Mouse (Mus musculus): Measurements from ENCODE around the gene Cacng8.

Gene Cacng8

DNA sequence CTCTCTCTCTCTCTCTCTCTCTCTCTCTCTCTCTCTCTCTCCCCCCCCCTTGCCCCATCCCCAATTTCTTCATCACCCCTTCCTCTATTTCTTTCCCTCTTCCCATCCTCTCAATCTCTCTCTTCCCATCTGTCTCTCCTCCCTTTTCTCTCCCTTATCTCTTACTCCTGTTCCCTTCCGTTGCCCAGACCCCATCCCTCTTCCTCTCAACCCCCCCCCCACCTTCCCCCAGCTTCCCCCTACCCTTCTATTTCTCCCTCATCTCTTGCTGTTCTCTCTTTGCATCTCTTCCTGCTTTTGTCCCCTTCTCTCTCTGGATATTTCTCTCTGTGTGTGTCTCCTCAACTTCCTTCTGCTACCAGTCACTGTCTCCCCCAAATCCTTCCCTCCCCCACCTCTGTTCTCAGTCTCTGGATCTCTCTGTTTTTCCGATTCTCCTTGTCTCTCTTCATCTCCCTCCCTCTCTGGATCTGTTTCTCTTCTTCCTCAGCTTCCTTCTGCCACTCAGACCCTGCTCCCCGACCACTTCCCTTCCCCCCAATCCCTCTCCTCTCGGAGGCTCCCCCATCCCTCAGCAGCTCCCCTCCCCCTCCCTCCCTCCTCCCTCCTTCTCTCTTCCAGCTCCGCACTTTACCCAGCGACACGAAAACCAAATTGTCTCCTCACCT is at the start of gene Cacng8:
TSS of gene Cacng8 (plus strand) at position 271 of the 668 bp plus-strand sequence.
- DNase-seq (ENCODE audit: low spot score): no peak

DNA sequence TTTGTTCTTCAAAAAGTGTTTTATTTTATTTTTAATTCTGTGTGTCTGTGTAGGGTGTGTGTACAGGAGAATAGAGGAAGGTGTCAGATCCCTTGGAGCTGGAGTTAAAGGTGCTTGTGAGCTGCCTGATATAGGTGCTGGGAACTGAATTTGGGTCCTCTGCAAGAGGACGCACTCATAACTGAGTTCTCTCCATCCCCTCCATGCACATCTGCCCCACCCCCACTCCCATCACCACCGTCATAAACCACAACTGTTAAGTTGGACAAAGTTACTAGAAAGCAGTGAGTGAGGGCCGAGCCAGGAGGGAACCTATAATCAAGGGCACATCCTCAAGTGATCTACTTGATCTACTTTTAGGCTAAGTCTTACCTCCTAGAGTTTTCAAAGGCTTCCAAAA is 46.6 kb upstream of the Cacng8 start:
- DNase-seq (ENCODE audit: low spot score): no peak

DNA sequence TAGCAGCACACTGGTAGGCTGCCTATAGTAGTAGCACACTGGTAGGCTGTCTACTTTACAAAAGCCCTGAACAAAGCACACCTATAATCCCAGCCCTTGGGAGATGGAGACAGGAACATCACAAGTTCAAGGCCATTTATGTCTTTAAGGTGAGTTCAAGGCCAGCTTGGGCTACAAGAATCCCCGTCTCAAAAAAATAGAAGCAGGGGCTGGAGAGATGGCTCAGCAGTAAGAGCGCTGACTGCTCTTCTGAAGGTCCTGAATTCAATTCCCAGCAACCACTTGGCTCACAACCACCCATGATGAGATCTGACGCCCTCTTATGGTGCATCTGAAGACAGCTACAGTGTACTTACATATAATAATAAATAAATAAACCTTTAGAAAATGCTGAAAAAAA is 45.2 kb upstream of the Cacng8 start:
- no peak for DNase-seq (ENCODE audit: low spot score)

DNA sequence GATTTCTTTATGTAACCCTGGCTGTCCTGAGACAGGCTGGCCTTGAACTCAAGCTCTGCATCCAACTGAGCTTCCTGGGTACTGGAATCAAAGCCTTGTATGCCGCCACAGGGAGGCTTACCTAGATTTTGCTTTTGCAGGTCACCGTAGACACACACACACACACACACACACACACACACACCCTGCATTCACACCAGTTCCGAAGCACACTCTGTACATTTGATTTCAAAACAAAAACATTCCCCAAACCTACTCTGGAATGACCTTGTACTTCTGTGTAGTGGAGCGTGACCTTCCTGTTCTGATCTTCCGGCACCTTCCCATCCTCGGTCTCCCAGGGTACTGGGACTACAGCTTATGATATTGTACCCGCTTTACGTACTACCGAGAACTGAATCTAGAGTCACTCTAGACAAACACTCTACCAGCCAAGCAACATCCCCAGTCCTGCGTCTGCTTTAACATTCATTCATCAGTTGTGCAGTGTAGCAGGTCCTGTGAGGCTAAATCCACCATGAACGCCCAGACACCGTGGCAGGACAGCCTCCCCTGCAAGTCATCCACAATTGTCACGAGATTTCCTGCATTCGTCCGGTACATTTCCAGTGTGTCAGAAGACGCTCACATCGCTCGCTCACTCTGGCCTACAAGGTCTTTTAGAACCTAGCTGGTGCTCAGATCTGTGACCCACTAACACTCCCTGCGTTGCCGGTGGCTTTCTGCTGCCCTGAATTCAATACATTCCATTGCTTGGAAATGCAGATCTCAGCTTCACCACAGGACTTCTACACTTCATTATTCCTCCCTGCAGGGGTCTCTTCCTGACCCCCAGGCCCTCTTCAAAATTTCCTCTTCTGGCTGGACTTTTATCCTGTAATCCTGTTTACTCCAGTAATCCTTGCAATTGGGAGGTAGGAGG is 42.9 kb upstream of the Cacng8 start:
- no peak for DNase-seq (ENCODE audit: low spot score)

DNA sequence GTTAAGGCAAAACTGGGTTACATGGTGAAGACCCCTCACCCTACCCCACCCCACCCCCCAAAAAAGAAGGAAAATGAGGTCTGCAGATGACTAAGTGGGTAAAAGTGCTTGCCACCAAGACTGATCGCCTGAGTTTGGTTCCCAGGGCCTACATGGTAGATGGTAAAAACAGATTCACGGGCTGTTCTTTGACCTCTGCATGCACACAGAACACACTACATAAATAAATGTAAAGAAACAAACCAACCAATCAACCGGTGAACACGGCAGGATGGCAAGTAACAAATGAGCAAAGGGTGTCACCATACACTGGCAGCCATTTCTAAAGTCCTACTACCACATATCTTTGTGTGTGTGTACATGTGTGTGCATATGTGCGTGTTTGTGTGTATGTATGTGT is 42.2 kb upstream of the Cacng8 start:
- no peak for DNase-seq (ENCODE audit: low spot score)

DNA sequence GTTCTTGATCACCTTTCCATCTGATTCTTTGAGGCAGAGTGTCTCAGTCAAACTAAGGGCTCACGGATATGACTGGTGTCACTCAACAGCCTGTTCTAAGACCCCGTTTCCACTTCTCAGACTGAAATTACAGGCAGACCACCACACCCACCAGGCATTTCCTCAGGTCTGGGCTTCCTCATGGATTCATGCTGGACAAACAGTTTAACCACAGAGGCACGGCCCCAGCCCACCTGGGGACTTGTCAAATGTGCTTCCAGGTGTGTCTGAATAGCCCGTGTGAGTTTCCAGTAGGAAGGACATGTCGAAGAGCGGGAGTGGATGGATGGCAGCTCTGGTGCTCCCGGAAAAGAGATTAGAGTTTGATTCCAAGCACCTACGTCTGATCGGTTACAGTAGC is 40.7 kb upstream of the Cacng8 start:
- DNase-seq (ENCODE audit: low spot score): no peak

DNA sequence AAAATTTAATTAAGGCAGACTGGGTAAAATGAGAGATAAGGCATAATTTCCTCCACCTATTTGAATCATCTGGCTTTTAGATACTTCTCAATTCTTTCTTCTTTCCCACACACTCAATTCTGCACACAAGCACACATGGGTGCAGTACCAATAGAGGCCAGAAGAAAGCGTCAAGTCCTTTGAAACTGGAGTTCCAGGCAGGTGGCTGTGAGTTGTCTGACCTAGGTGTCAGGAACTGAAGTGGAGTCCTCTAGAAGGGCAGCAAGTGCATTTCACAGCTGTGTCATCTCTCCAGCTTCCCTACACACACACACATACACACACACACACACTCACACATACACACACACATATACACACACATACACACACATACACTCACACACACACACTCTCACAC is 38.9 kb upstream of the Cacng8 start:
- no peak for DNase-seq (ENCODE audit: low spot score)

DNA sequence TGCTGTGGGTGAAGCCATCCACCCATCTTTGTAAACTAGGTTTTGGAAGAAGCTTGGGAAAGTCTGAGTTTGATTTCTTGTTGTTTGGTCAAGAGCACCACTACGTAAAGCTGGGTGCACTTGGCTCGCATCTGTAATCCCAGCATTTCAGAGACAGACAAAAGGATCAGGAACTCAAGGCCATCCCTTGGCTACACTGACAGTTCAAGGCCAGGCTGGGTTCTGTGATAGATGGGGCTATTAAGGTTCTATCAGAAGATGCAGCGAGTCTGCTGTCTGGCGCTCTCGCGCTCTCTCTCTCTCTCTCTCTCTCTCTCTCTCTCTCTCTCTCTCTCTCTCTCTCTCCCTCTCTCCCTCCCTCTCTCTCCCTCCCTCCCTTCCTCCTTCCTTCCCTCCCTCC is 35.6 kb upstream of the Cacng8 start:
- DNase-seq (ENCODE audit: low spot score): no peak

DNA sequence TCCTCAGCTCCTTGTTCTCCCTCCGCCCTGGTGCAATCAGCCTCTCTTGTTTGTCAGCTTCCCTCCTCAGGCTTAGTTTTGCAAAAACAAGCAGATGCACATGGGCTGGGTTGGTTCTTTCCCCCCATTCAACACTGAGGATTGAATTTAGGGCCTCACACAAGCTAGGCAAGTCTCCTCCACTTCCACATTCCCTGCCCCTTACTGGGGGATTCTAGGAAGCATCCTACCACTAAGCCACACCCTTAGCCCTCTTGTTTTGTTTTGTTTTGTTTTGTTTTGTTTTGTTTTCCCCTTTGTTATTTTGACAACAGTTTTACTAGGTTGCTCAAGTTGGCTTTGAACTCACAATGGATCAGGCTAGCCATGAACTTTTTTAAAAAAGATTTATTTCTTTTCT is 29.8 kb upstream of the Cacng8 start:
- no peak for DNase-seq (ENCODE audit: low spot score)

DNA sequence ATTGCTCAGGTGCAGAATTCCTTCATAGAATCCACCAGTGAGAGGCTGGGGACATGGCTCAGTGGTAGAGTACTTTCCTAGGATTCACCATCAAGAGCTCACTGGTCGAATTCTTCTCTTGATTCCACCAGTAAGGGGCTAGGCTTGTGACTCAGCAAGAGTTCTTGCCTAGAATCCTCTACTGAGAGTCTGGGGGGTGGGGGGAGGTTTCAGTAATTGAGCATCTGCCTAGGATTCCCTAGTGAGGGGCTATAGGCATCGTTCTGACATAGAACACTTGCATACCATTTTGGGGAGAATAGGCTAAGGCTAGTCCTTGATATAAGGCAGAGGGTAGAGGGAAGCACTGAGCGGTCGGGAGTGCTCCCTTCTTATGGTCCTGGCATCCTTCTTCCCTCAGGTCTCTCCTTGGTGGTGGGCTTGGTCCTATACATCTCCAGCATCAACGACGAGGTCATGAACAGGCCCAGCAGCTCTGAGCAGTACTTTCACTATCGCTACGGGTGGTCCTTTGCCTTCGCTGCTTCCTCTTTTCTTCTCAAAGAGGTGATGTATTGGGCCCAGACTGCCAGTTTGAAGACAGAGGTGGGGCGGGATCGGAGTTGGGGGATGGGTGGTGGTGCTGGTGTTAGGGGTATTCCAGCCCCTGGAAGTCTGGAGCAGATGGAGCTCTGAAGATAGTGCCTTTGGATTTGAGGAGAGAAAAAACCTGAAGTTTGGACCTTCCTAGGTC is 24.8 kb upstream of the Cacng8 start:
- DNase-seq (ENCODE audit: low spot score): no peak

DNA sequence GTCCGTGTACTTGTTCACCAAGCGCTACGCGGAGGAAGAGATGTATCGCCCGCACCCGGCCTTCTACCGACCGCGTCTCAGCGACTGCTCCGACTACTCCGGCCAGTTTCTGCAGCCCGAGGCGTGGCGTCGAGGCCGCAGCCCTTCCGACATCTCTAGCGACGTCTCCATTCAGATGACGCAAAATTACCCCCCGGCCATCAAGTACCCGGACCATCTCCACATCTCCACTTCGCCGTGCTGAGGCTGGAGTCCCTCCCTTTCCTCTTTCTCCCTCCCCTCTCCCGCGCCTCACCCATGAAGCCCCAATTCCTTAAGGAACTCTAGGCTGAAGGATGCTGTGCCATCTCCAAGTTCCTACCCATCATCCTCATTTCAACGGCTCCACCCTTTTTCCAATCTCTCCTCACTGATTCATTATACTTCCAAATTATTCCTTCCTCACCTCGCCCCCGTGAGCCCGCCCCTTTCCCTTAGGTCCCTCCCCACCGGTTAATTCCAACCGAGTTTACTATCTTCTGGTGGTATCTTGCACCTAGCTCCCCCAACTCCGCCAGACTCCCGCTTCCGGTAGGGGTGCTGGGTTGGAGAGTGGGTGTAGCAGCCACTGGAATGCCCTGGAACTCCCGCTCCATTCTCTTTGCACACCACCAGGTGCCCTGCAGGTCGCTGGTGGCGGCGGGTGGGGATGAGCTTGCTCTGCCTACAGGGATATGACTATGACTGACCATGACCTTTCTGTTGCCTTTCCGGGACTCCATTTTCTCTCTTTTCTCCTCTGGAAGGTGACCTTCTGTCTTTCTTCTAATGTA is 23.6 kb upstream of the Cacng8 start:
- no peak for DNase-seq (ENCODE audit: low spot score)

DNA sequence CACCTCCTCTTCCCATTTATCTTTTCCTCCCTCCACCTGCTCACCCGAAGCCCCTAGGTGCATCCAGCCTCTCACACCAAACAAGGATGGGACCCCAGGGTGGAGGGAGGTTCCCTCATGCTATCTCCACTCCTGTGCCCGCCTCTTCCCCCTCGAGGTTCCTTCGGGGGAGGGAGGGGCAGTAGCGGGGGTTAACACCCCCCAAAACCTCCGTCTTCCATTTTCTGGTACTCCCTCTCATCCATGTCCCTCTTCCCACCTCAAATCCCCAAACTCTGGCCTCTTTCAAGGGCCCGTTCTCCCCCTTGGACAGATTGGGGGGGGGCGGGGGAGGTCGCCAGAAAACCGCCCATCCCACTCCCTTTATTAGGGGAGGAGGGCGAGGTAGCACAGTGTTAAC is 22.9 kb upstream of the Cacng8 start:
- DNase-seq (ENCODE audit: low spot score): no peak

DNA sequence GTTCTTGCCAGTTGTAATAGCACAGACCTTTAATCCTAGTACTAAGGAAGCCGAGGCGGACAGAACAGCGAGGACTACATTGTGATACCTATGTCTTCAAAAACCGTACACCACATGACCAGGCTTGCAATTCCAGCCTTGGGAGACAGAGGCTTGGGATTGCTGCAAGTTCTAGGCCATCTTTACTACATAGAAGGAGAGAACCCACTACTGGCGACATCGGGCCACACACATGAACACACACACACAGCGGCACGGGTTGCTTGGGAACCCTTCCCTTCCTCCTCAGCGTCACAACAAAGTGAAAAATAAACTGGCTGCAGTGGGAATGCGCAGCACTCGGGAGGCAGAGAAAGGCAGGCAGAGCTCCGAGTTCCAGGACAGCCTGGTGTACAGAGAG is 22.2 kb upstream of the Cacng8 start:
- DNase-seq (ENCODE audit: low spot score): no peak

DNA sequence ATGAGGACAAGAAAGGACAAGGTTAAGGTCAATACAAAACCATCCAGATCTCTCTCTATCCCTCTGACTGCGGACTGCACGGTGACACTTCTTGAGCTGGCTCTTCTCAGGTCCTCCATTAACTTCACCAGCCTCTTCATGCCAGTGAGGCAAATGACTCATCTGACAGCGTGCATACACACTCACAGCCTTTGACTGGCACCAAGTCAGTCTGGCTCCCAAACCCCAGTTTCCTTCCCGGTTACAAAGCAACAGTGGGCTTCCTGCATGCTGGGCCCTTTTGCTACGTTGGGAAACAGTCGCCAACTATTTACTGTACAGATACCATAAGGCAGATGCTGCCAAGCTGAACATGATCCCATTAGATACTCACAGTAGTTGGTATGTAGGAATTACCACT is 21.3 kb upstream of the Cacng8 start:
- no peak for DNase-seq (ENCODE audit: low spot score)

DNA sequence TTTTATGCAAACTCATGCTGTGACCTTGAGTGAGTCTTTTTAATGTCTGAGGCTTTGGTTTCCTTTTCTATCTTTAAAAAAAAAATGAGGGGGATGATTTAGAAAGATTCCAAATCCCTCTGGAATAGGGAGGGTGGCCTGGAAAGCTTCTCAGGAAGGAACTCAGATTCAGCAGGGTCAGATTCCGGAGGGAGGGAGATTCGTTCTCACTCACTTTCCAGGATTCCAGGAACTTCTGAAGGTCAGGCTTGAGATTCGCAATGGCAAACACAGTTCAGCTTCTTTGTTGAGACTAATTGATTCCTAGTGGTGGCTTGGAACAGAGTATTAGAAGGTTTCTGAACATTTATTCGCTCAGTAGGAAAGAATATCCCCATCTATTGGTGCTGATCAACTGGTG is 20.1 kb upstream of the Cacng8 start:
- no peak for DNase-seq (ENCODE audit: low spot score)

DNA sequence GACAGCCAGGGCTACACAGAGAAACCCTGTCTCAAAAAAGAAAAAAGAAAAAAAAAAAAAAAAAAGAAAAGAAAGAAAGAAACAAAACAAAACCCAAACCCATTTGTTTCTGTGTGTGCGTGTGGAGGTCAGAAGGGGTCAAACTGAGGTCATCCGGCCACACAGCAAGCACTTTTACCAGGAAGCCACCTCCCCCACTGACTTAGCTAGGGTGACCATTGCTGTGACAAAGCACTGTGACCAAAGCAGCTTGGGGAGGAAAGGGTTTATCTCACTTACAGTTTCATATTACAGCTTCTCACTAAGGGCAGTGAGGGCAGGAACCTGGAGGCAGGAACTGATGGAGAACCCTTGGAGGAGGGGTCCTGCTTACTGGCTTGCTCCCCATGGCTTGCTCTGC is 18.1 kb upstream of the Cacng8 start:
- DNase-seq (ENCODE audit: low spot score): no peak

DNA sequence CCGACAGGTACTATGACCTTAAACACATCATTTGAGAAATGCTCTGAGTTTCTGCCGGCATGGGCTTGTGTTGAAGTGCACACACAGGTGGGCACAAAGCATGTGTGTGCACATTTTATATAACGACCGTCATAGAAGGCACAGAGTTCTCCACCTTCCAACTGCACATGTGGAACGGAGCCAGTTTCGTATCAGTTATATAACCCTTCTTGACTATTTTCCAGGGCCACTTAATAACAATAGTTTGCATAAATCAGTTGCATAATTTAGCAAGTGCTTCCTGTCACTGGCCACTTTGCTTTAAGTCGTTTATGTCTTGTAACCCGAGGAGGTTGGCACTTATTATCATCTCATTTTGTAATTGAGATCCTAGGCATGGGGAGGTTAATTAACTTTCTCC is 16.7 kb upstream of the Cacng8 start:
- DNase-seq (ENCODE audit: low spot score): no peak

DNA sequence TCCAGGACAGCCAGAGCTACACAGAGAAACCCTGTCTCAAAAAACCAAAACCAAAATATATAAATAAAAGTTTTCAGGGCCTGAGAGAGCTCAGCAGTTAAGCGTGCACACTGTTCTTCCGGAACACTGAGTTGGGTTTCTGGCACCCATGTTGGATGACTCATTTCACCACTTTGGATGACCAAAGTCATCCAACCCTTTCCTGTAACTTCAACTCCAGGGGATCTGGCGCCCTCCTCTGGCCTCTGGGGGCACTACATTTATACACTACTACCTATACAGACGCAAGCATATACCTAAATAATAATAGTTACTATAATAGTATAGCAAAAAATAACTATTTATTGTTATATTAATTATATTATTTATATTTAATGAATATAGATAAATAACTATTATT is 13.7 kb upstream of the Cacng8 start:
- no peak for DNase-seq (ENCODE audit: low spot score)

DNA sequence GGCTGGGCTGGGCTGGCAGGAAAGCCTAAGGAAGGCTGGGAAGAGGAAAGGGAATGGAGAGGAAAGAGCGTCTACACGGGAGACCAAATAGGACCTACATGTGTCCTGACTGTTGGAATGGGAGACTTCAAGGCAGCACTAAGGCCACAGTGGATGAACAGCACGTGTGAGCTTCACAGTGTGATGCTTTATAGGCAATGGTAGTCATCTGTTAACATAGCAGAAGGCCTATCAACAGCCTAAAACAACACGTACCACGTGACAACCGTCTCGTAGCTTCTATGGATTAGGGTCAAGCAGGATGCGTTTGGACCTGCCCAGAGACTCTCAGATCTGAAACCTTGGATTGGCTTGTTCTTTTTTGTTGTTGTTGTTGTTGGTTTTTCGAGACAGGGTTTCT is 8.4 kb upstream of the Cacng8 start:
- DNase-seq (ENCODE audit: low spot score): no peak

DNA sequence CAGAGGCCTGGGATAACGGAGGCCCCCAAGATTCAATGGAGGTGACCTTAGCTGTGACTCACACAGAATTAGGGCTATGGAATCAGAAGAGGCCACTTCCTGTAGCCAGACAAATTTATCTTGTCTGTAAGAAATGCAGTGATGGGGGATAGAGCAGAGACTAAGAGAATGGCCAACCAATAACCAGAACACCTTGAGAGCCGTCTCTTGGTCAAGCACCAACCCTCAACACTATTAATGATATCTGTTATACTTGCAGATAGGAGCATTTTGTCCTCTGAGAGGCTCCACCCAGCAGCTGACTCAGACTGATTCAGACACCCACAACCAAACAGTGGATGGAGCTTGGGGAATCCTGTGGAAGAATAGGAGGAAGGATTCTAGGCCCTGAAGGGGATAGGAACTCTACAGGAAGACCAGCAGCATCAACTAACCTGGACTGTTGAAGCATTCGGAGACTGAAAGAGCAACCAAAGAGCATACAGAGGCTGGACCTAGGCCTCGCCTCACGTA is 5.6 kb upstream of the Cacng8 start:
- no peak for DNase-seq (ENCODE audit: low spot score)

DNA sequence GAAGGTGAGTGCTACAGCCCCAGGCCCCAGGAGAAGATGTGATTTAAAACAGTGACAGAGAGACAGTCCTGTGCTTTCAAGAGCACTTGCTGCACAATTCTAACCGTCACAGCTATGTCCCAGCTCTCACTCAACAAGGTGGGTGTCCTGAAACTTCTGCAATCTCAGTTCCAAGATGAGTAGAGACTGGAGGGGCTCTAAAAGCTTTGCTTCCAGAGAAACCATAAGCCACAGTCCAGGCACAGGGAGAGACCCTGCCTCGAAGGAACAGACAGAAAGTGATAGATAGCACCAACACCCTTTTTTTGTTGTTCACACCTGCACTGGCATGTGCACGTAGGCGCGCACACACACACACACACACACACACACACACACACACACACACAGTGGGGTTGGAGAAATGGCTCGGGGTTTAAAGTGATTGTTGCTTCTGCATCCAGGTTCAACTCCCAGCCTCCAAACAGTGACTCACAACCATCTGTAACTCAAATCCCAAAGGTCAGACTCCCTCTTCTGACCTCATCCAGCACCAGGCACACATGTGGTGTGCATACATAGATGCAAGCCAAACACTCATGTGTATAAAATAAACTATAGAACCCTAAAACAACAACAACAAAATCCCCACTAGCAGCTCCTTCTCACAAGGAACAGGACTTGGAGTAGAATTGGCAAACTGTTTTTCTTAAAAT is 4.3 kb upstream of the Cacng8 start:
- DNase-seq (ENCODE audit: low spot score): no peak
